Mouse (Mus musculus) right cerebral cortex, postnatal 10 days (tissue): ENCODE results near the gene Chrnb2.
A peak's percentile ranks its signal among the peaks of the same experiment; 100 is the strongest.

Source experiments
- DNase-seq, 2 experiments: peaks; one replicate each; pipeline ENCODE4 v3.0.0; 2021; ENCODE audit warnings: low spot score in 2 of 2

The Chrnb2 gene

GRCm38 (mm10) chr3:89776001-89776400, 11.6 kb upstream of the Chrnb2 start:
- DNase-seq: no peak

GRCm38 (mm10) chr3:89774236-89774960, 10.0 kb upstream of the Chrnb2 start:
- DNase-seq: no peak

GRCm38 (mm10) chr3:89773740-89774211, 9.3 kb upstream of the Chrnb2 start:
- DNase-seq: peak; percentile 56 to 70

GRCm38 (mm10) chr3:89772968-89773709, 8.7 kb upstream of the Chrnb2 start, which contains the start of gene Ube2q1:
Gene Ube2q1 (plus strand): TSS chr3:89773616.
- peak; percentile 99 for DNase-seq

- DNase-seq: peak; percentile 87 to 89
Measured at GRCm38 (mm10) chr3:89772588-89772967, 8.1 kb upstream of the Chrnb2 start.

- no peak for DNase-seq
Measured at GRCm38 (mm10) chr3:89770425-89771002, 6.1 kb upstream of the Chrnb2 start.

- no peak for DNase-seq
Measured at GRCm38 (mm10) chr3:89769584-89769983, 5.2 kb upstream of the Chrnb2 start.

GRCm38 (mm10) chr3:89759786-89760185, 4.6 kb downstream of the Chrnb2 start:
- DNase-seq: no peak

GRCm38 (mm10) chr3:89757851-89758250, 6.6 kb downstream of the Chrnb2 start:
- DNase-seq: no peak

GRCm38 (mm10) chr3:89755283-89755682, 9.1 kb downstream of the Chrnb2 start:
- no peak for DNase-seq

- no peak for DNase-seq
Measured at GRCm38 (mm10) chr3:89752307-89752706, 12.1 kb downstream of the Chrnb2 start.

GRCm38 (mm10) chr3:89738509-89738908, 25.9 kb downstream of the Chrnb2 start:
- DNase-seq: no peak

GRCm38 (mm10) chr3:89732091-89732490, 32.3 kb downstream of the Chrnb2 start:
- no peak for DNase-seq

GRCm38 (mm10) chr3:89730350-89731331, 33.8 kb downstream of the Chrnb2 start:
- peak; percentile 67 to 71 for DNase-seq

- DNase-seq: no peak
Measured at GRCm38 (mm10) chr3:89728848-89729247, 35.6 kb downstream of the Chrnb2 start.

GRCm38 (mm10) chr3:89727028-89727427, 37.4 kb downstream of the Chrnb2 start:
- DNase-seq: no peak

GRCm38 (mm10) chr3:89723400-89724084, 40.9 kb downstream of the Chrnb2 start:
- DNase-seq: no peak

GRCm38 (mm10) chr3:89722032-89722431, 42.4 kb downstream of the Chrnb2 start:
- DNase-seq: no peak

GRCm38 (mm10) chr3:89715967-89716256, 48.5 kb downstream of the Chrnb2 start:
- DNase-seq: peak in 1 of 2 experiments; percentile 58

GRCm38 (mm10) chr3:89715207-89715966, 49.0 kb downstream of the Chrnb2 start:
- peak; percentile 70 to 74 for DNase-seq
